Mouse (Mus musculus) layer of hippocampus, adult 9-11 months (tissue): ENCODE measurements around the gene Klra3.
"Not testable (repeated sequence)": the region's sequence is repeated elsewhere in the genome, so short reads cannot be mapped to it uniquely, and the experiment has no call there.

ENCODE experiments used
- DNase-seq: peaks from one replicate; pipeline ENCODE4 v3.0.0; 2022

The Klra3 gene

DNA sequence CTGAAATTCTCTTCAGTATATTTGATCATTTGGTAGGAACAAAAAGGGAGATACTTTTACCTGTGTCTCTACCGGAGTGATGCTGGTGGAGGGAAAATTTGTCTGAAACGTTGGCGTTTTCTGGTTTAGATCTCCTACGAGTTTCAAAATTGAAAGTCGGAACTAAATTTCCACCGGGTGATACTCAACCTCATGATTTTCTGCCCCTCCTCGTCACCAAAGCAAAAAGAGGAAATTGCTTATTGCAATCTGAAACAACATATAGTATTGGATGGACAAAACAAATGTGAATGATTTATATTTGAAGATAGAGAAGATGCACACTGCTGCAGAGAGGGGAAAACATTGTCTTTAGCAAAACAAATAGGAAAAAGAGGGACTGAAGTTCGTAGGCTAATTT, at the start of gene Klra3:
Gene Klra3, minus strand, starts transcription at position 164 of the 400 bp plus-strand sequence.
- DNase-seq, result no peak

DNA sequence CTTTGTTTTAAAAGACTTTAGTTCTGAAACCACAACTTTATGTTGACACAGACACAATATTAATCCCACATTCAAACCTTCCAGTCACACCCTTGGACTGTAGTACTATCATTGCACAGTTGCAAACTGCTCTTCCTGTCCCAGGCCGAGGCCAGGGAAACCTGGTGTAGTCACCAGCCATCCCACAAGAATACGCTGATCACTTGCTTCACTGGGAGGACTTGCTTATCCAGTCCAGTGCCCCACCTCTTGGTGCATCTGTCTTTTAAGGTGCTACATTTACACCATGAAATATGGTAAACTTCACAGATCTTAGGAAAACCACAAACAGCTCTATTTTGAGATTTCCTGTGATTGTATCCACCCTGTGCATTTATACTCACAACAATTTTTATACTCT, 49.4 kb upstream of the Klra3 start, which contains the start of gene Klra1:
Gene Klra1, minus strand, starts transcription at position 125 of the 400 bp plus-strand sequence.
- DNase-seq, result no peak

DNA sequence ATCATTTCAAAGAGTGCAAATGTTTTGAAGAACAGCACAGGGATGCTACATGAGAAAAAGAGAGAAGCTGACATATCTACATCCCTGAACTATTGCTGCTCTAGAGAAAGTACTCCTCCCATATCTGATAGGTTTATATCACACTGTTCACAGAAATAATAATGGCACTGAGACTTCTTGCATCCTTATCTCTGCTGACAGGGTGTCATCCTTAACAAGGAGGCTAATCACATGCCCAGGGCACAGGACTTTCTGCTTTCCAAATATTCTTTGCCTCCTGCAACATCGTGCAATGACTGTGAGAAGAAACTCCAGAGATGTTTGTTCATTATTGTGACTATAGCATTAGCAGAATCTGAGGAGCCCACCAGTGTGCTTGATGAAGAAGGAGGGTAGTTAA, 48.4 kb upstream of the Klra3 start:
- no peak for DNase-seq

DNA sequence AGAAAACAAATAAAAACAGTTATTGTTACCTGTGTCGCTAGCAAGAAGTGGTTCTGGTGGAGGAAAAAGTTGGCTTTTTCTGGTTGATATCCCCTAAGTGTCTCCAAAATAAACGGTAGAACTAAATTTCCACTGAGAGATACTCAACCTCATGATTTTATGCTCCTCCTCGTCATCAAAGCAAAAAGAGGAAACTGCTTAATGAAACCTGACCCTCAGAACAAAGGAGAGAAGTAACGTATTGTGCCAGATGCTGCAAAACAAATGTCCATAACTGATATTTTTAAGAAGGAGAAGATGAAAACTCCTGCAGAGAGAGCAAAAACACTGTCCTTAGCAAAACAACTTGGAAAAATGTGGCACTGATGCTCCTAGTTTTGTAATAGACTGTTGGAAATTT, 45.0 kb upstream of the Klra3 start:
- no peak for DNase-seq

DNA sequence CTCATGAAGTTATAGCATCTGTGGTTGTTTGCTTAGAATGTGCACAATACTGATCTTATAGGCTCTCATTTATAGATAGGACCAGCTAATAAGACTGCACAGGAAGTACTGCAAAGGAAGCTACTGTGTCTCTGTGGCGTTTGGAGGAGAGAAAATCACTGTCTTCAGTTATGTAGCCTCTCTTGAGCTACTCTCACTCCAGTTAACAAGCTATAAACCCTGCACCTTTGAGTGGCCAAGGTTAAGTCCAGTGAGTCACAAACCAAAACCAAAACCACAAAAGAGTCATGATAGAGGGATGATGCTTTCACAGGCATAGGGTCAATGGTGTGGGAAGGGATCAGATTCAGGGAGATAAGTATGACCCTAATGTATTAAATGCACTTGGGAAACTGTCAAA, 8.0 kb upstream of the Klra3 start:
- not testable (repeated sequence) for DNase-seq

DNA sequence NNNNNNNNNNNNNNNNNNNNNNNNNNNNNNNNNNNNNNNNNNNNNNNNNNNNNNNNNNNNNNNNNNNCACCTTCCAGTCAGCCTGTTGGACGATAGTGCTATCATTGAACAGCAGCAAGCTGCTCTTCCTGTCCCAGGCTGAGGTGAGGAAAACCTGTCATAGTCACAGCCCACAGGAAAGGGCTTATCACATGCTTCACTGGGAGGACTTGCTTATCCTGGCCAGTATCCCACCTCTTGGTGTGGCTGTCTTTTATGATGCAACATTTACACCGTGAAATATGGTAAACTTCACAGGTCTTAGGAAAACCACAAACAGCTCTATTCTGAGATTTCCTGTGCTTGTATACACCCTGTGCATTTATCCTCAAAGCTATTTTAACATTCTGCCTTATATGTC, 4.6 kb upstream of the Klra3 start:
- not testable (repeated sequence) for DNase-seq

DNA sequence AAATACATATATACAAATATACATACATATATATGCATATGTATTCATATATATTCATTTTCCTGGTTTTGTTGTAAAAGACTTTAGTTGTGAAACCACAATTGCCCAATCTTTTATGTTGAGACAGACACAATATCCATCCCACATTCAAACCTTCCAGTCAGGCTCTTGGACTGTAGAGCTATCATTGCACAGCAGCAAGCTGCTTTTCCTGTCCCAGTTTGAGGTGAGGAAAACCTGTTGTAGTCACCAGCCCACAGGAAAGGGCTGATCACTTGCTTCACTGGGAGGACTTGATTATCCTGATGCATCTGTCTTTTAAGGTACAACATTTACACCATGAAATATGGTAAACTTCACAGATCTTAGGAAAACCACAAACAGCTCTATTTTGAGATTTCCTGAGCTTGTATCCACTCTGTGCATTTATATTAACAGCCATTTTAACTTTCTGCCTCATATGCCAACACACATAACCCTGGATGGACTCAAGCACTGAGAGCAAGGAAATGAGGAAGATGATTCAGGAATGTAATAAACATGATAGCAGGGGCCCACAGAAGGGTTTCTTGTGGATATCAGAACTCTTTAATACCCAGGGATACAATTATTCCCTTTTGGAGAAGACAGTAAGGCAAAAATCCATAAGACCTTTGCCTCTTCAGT, 49.3 kb downstream of the Klra3 start:
- DNase-seq, result no peak

DNA sequence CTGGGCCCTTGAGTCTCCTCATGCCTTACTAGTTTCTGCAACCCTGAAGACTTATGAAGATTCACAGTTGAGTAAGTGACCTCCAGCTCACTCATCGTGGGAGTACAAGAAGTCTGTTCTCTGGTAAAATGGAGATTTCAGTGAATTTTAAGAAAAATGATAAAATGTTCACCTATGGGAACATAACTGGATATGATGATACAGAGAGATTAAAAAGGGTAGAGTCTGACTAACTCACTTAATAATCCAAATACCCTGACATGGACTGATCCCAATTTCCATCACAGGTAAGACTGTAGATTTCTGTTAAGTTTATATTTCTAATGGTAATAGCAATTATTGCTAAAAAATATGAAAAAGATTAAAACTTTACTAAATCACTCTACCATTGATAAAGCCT, 55.5 kb downstream of the Klra3 start, which contains the start of gene Klra10:
Gene Klra10, minus strand, starts transcription at position 101 of the 400 bp plus-strand sequence.
- not testable (repeated sequence) for DNase-seq
